Mouse (Mus musculus): ENCODE measurements around the gene Trf.
"Not testable (repeated sequence)": the region's sequence is repeated elsewhere in the genome, so short reads cannot be mapped to it uniquely, and the experiment has no call there.

The Trf gene

GRCm38 (mm10) chr9:103155158-103155557 lies 75.1 kb downstream of the Trf start:
- not testable (repeated sequence) for DNase-seq (ENCODE audit: low read depth in 2 of 2, low spot score in 2 of 2)

GRCm38 (mm10) chr9:103154568-103154967 lies 75.7 kb downstream of the Trf start:
- no peak for DNase-seq (ENCODE audit: low read depth in 2 of 2, low spot score in 2 of 2)

Measured in CD8-positive naive resting alpha-beta T cell, adult 2 months (primary cell).